Mouse (Mus musculus) MEL (cell line): ENCODE data around the gene Tbc1d9b. TPM values are rescaled to one million over a fixed set of nuclear protein-coding genes. Genes with fewer than 3 reads are reported as not detected.

ENCODE experiments used
- DNase-seq: peaks from one replicate; pipeline ENCODE4 v3.0.0; 2011; ENCODE audit warnings: low read depth, low spot score
- H3K27ac ChIP-seq: 2 replicates; pipeline ENCODE4 v1.5.1; 2012; ENCODE audit warnings: low read depth, mild to moderate bottlenecking, control low read depth, low read length, moderate library complexity; ENCODE audit not compliant: control insufficient read depth
- H3K27me3 ChIP-seq, 2 experiments: fragments of 150-350 bp in 1 of 2; sonication (generic) in 1 of 2; 2 replicates each; pipeline ENCODE4 v1.6.1; 2012; ENCODE audit warnings: low read length in 2 of 2, mild to moderate bottlenecking in 2 of 2, improper control_type of control experiment in 1 of 2, moderate library complexity in 1 of 2; ENCODE audit not compliant: insufficient read depth in 2 of 2, control insufficient read depth in 1 of 2
- H3K36me3 ChIP-seq, 2 experiments: 2 replicates each; pipeline ENCODE4 v1.6.1; 2012 to 2014; ENCODE audit warnings: low read length in 2 of 2, improper control_type of control experiment in 1 of 2, inconsistent platforms in 1 of 2, mild to moderate bottlenecking in 1 of 2; ENCODE audit not compliant: insufficient read depth in 2 of 2, control insufficient read depth in 1 of 2
- H3K4me1 ChIP-seq, 2 experiments: fragments of 150-350 bp in 1 of 2; sonication (generic) in 1 of 2; 2 replicates each; pipeline ENCODE4 v1.6.1; 2012; ENCODE audit warnings: low read length in 2 of 2, improper control_type of control experiment in 1 of 2, mild to moderate bottlenecking in 1 of 2; ENCODE audit not compliant: insufficient read depth in 2 of 2, control insufficient read depth in 1 of 2
- H3K4me3 ChIP-seq, 2 experiments: fragments of 150-350 bp in 1 of 2; sonication (generic) in 1 of 2; 2 replicates each; pipeline ENCODE4 v1.5.1; 2012; ENCODE audit warnings: low read depth in 2 of 2, low read length in 2 of 2, mild to moderate bottlenecking in 2 of 2, moderate library complexity in 2 of 2, control low read depth in 1 of 2, improper control_type of control experiment in 1 of 2; ENCODE audit not compliant: control insufficient read depth in 1 of 2, insufficient read depth in 1 of 2
- H3K79me2 ChIP-seq: 2 replicates; pipeline ENCODE4 v1.6.1; 2012; ENCODE audit warnings: mild to moderate bottlenecking, low read length, moderate library complexity; ENCODE audit not compliant: control insufficient read depth, poor library complexity, insufficient read depth
- H3K9ac ChIP-seq: 2 replicates; pipeline ENCODE4 v1.6.1; 2012; ENCODE audit warnings: low read depth, mild to moderate bottlenecking, control low read depth, low read length, moderate library complexity; ENCODE audit not compliant: control insufficient read depth, poor library complexity, severe bottlenecking
- H3K9me3 ChIP-seq: fragments of 150-350 bp; sonication (generic); replicated peaks from 2 replicates; pipeline ENCODE4 v1.6.1; 2012; ENCODE audit warnings: mild to moderate bottlenecking, low read length, improper control_type of control experiment, moderate library complexity; ENCODE audit not compliant: insufficient read depth
- CHD1 ChIP-seq: IDR thresholded peaks from 2 replicates; pipeline ENCODE4 v1.6.1; 2012; ENCODE audit warnings: low read depth, mild to moderate bottlenecking, inconsistent platforms, low read length, improper control_type of control experiment
- CTCF ChIP-seq, 3 experiments: IDR thresholded peaks in 2 of 3; conservative IDR thresholded peaks in 1 of 3; 2 replicates each; pipeline ENCODE4 v1.5.1; 2011 to 2012; ENCODE audit warnings: low read length in 3 of 3, low read depth in 2 of 3, mild to moderate bottlenecking in 2 of 3, improper control_type of control experiment in 1 of 3, inconsistent platforms in 1 of 3, mixed read lengths in 1 of 3, moderate library complexity in 1 of 3; ENCODE audit not compliant: control insufficient read depth in 1 of 3, insufficient read depth in 1 of 3, poor library complexity in 1 of 3, severe bottlenecking in 1 of 3
- E2F4 ChIP-seq: IDR thresholded peaks from 2 replicates; pipeline ENCODE4 v1.6.1; 2011; ENCODE audit warnings: low read depth, low read length, improper control_type of control experiment, borderline replicate concordance
- GABPA ChIP-seq: IDR thresholded peaks from 2 replicates; pipeline ENCODE4 v1.6.1; 2012; ENCODE audit warnings: low read depth, mild to moderate bottlenecking, inconsistent platforms, low read length, improper control_type of control experiment, moderate library complexity
- GATA1 ChIP-seq: IDR thresholded peaks from 2 replicates; pipeline ENCODE4 v1.6.1; 2011; ENCODE audit warnings: low read depth, low read length, improper control_type of control experiment
- HCFC1 ChIP-seq: IDR thresholded peaks from 2 replicates; pipeline ENCODE4 v1.6.1; 2012; ENCODE audit warnings: low read depth, mild to moderate bottlenecking, inconsistent platforms, low read length, improper control_type of control experiment, moderate library complexity
- KAT2A ChIP-seq: conservative IDR thresholded peaks from 2 replicates; pipeline ENCODE4 v1.6.1; 2012; ENCODE audit warnings: low read depth, low read length, improper control_type of control experiment, inconsistent platforms
- MAFK ChIP-seq: IDR thresholded peaks from 2 replicates; pipeline ENCODE4 v1.6.1; 2011; ENCODE audit warnings: low read depth, mild to moderate bottlenecking, low read length, improper control_type of control experiment, borderline replicate concordance
- MAX ChIP-seq: IDR thresholded peaks from 2 replicates; pipeline ENCODE4 v1.6.1; 2011; ENCODE audit warnings: low read length, improper control_type of control experiment
- MAZ ChIP-seq: IDR thresholded peaks from 2 replicates; pipeline ENCODE4 v1.6.1; 2012; ENCODE audit warnings: low read depth, mild to moderate bottlenecking, inconsistent platforms, low read length, improper control_type of control experiment
- MYC ChIP-seq: IDR thresholded peaks from 2 replicates; pipeline ENCODE4 v1.6.1; 2011; ENCODE audit warnings: low read depth, mild to moderate bottlenecking, low read length, improper control_type of control experiment, moderate library complexity
- POLR2AphosphoS5 ChIP-seq: IDR thresholded peaks from 2 replicates; pipeline ENCODE4 v1.6.1; 2012; ENCODE audit warnings: low read depth, borderline replicate concordance, mild to moderate bottlenecking, inconsistent platforms, low read length, moderate library complexity, mixed read lengths
- RAD21 ChIP-seq: IDR thresholded peaks from 2 replicates; pipeline ENCODE4 v1.6.1; 2011; ENCODE audit warnings: mild to moderate bottlenecking, low read depth, low read length, improper control_type of control experiment
- RCOR1 ChIP-seq: IDR thresholded peaks from 2 replicates; pipeline ENCODE4 v1.6.1; 2012; ENCODE audit warnings: low read depth, mild to moderate bottlenecking, inconsistent platforms, low read length, improper control_type of control experiment
- SIN3A ChIP-seq: IDR thresholded peaks from 2 replicates; pipeline ENCODE4 v1.6.1; 2012; ENCODE audit warnings: low read length, improper control_type of control experiment, inconsistent platforms
- SMC3 ChIP-seq: IDR thresholded peaks from 2 replicates; pipeline ENCODE4 v1.6.1; 2011; ENCODE audit warnings: low read depth, low read length, improper control_type of control experiment
- TCF12 ChIP-seq: IDR thresholded peaks from 2 replicates; pipeline ENCODE4 v1.6.1; 2014; ENCODE audit warnings: low read depth, mild to moderate bottlenecking, inconsistent platforms, low read length, improper control_type of control experiment, moderate library complexity
- UBTF ChIP-seq: IDR thresholded peaks from 2 replicates; pipeline ENCODE4 v1.6.1; 2012; ENCODE audit warnings: low read depth, mild to moderate bottlenecking, inconsistent platforms, low read length, improper control_type of control experiment, moderate library complexity, borderline replicate concordance; ENCODE audit not compliant: insufficient read depth
- ZMIZ1 ChIP-seq: IDR thresholded peaks from 2 replicates; pipeline ENCODE4 v1.6.1; 2012; ENCODE audit warnings: low read depth, mild to moderate bottlenecking, inconsistent platforms, low read length, improper control_type of control experiment, moderate library complexity
- ZNF384 ChIP-seq: IDR thresholded peaks from 2 replicates; pipeline ENCODE4 v1.6.1; 2012; ENCODE audit warnings: low read depth, mild to moderate bottlenecking, inconsistent platforms, low read length, improper control_type of control experiment
- polyA plus RNA-seq, 2 experiments: library from polyadenylated mRNA; stranded (reverse) in 1 of 2; unstranded in 1 of 2; fragments of >175 nt in 1 of 2; fragments of >200 nt in 1 of 2; gene quantifications; 2 replicates each; pipeline versions ENCODE4 v1.2.1 to v1.2.4; 2012; ENCODE audit warnings: low replicate concordance in 2 of 2, low read depth in 1 of 2; ENCODE audit not compliant: insufficient read length in 2 of 2, insufficient read depth in 1 of 2, missing spikeins in 1 of 2
- total RNA-seq: library from RNA; depleted of rRNA; stranded (reverse); fragments of 300-350 nt; gene quantifications from 2 replicates; pipeline ENCODE4 v1.2.3, GENCODE M21; 2012

Tbc1d9b gene
- total and polyA plus RNA-seq, 3 experiments: 18.6 to 32.5 TPM; not detected in 1

DNA sequence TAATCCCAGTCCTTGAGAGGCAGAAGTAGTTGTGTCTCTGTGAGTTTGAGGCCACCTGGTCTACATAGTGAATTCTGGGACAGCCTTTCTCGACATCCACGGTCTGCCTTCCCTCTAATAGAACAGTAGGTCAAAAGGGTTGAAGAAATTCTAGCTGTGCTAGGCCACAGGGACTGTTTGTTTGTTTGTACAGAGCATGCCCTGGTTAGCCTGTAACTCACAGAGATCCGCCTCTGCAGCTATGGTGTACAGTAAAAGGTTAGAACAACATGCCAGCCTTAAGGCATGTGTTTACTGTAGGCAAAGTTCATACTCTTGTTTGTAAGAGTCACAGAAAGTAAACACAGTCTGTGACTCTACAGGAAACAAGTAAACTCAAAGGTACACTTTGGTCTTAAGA is 53.6 kb downstream of the Tbc1d9b start:
- H3K36me3 ChIP-seq: peaks cover 0 to 2% of the 10 kb centered on the region in 2 experiments; a peak in 1 of 4 replicates
- no peak overlapping the region for H3K27ac ChIP-seq
- H3K79me2 ChIP-seq: no peaks in the 10 kb centered on the region

GRCm38 (mm10) chr11:50188682-50189081 is 57.5 kb downstream of the Tbc1d9b start:
- H3K36me3 ChIP-seq: peaks cover 0 to 2% of the 10 kb centered on the region in 2 experiments; a peak in 1 of 4 replicates
- TF ChIP-seq CHD1 (no peak), TCF12 (no peak), MAFK (no peak), RAD21 (no peak), POLR2AphosphoS5 (no peak), SMC3 (no peak), SIN3A (no peak)
- TF ChIP-seq, all 39 proteins: peak for 0
- no peaks in the 10 kb centered on the region for H3K27me3 ChIP-seq
- no peak overlapping the region for H3K4me3 ChIP-seq
- H3K9ac ChIP-seq: no peak overlapping the region
- no peaks in the 10 kb centered on the region for H3K79me2 ChIP-seq
- DNase-seq: no peak
- no peaks in the 10 kb centered on the region for H3K9me3 ChIP-seq
- no peak overlapping the region for H3K27ac ChIP-seq
- peaks cover 2 to 6% of the 10 kb centered on the region in 2 experiments; a peak in 2 of 4 replicates for H3K4me1 ChIP-seq

More for the DNA sequence above, 53.6 kb downstream of the Tbc1d9b start:
- Histone ChIP-seq H3K9ac (no peak overlapping the region), H3K9me3 (no peaks in the 10 kb centered on the region), H3K4me3 (no peak overlapping the region), H3K4me1 (peaks cover 9 to 12% of the 10 kb centered on the region in 2 experiments), H3K27me3 (no peaks in the 10 kb centered on the region)
- TF ChIP-seq UBTF: no peak
- no peak for TF ChIP-seq KAT2A
- TF ChIP-seq MAX: no peak
- TF ChIP-seq RCOR1: no peak
- TF ChIP-seq ZNF384: no peak
- no peak for TF ChIP-seq POLR2AphosphoS5
- no peak for TF ChIP-seq CTCF (IDR thresholded peaks at IDR 0.05 in 2 of 3, conservative IDR thresholded peaks at IDR 0.05 in 1 of 3; ENCODE audit: control insufficient read depth in 1 of 3, insufficient read depth in 1 of 3, low read depth in 2 of 3, low read length in 3 of 3, poor library complexity in 1 of 3, severe bottlenecking in 1 of 3)
- TF ChIP-seq ZMIZ1: no peak
- no peak for TF ChIP-seq MAZ
- no peak for TF ChIP-seq CHD1
- no peak for TF ChIP-seq MYC
- TF ChIP-seq GATA1: no peak
- TF ChIP-seq GABPA: no peak
- no peak for TF ChIP-seq RAD21
- TF ChIP-seq E2F4: no peak
- TF ChIP-seq HCFC1: no peak
- no peak for TF ChIP-seq SMC3
- no peak for DNase-seq
